Mouse (Mus musculus): ENCODE results near the gene Ndufa1. TPM values are rescaled to one million over a fixed set of nuclear protein-coding genes. Genes with fewer than 3 reads are reported as not detected.
"Not testable (repeated sequence)": the region's sequence is repeated elsewhere in the genome, so short reads cannot be mapped to it uniquely, and the experiment has no call there.

Ndufa1 gene
- 271 and 282 TPM in 2 replicates for polyA plus RNA-seq (2012; rRNA removed)
- 430 and 487 TPM in 2 replicates for polyA plus RNA-seq (2014; fragmentation: Nextera tagmentation; extraction: Ambion mirVana)

- peak within 1 kb of the TSS; percentile 50 for H3K4me3 ChIP-seq (replicated peaks; ENCODE audit: low read length)
- H3K9ac ChIP-seq (ENCODE audit: low read depth, low read length, severe bottlenecking): peak within 1 kb of the TSS; percentile 58
- H3K27me3 ChIP-seq (ENCODE audit: control insufficient read depth, insufficient read depth, low read length): no peaks in the 10 kb centered on the region
- DNase-seq (ENCODE audit: low spot score) (peak; percentile 71), ATAC-seq (ENCODE audit: low FRiP score, low read depth) (peak; percentile 90)
- no peaks in the 10 kb centered on the region for H3K4me1 ChIP-seq (ENCODE audit: control insufficient read depth, insufficient read depth, low read length)
- no peak for TF ChIP-seq POLR2A (IDR thresholded peaks at IDR 0.05; ENCODE audit: borderline replicate concordance, extremely low read depth, insufficient read depth, insufficient read length)
- H3K9me3 ChIP-seq (ENCODE audit: control insufficient read depth, low read length): no peaks in the 10 kb centered on the region
- H3K4me2 ChIP-seq (replicated peaks; ENCODE audit: low read depth, low read length, severe bottlenecking): peak within 1 kb of the TSS; percentile 51
- 29% methylated on average over 59 of the region's 63 CpGs for WGBS
- H3K27ac ChIP-seq (replicated peaks; ENCODE audit: low read depth, low read length): no peak within 1 kb of the TSS; the same call in 1 of the 2 replicates
- no peaks in the 10 kb centered on the region; the same call in 1 of the 2 replicates for H3K36me3 ChIP-seq (ENCODE audit: control insufficient read depth, insufficient read depth, low read length)
Observed at GRCm38 (mm10) chrX:37191105-37191743, at the start of gene Ndufa1, which contains the start of gene Rnf113a1. Gene Ndufa1, minus strand, starts transcription at chrX:37191163. Gene Rnf113a1, plus strand, starts transcription at chrX:37191245.

- not testable (repeated sequence) for DNase-seq (ENCODE audit: low spot score); H3K4me3 ChIP-seq (replicated peaks; ENCODE audit: low read length); H3K9me3 ChIP-seq (ENCODE audit: control insufficient read depth, low read length); H3K9ac ChIP-seq (ENCODE audit: low read depth, low read length, severe bottlenecking); H3K27ac ChIP-seq (replicated peaks; ENCODE audit: low read depth, low read length); ATAC-seq (ENCODE audit: low FRiP score, low read depth); H3K4me1 ChIP-seq (ENCODE audit: control insufficient read depth, insufficient read depth, low read length); H3K27me3 ChIP-seq (ENCODE audit: control insufficient read depth, insufficient read depth, low read length); H3K36me3 ChIP-seq (ENCODE audit: control insufficient read depth, insufficient read depth, low read length); H3K4me2 ChIP-seq (replicated peaks; ENCODE audit: low read depth, low read length, severe bottlenecking)
- WGBS: 72% methylated on average over 1 of the region's 1 CpGs
Observed at GRCm38 (mm10) chrX:37222158-37222557, 31.2 kb upstream of the Ndufa1 start, which contains the start of gene Rhox1. Gene Rhox1, minus strand, starts transcription at chrX:37222258.

GRCm38 (mm10) chrX:37210941-37211340, 20.0 kb upstream of the Ndufa1 start, which contains the start of gene Gm9:
Gene Gm9, minus strand, starts transcription at chrX:37211041.
- no peak within 1 kb of the TSS for H3K27ac ChIP-seq (replicated peaks; ENCODE audit: low read depth, low read length)
- H3K9ac ChIP-seq (ENCODE audit: low read depth, low read length, severe bottlenecking): no peak within 1 kb of the TSS
- no peak for DNase-seq (ENCODE audit: low spot score)
- H3K4me1 ChIP-seq (ENCODE audit: control insufficient read depth, insufficient read depth, low read length): no peaks in the 10 kb centered on the region
- no peak within 1 kb of the TSS for H3K4me2 ChIP-seq (replicated peaks; ENCODE audit: low read depth, low read length, severe bottlenecking)
- H3K4me3 ChIP-seq (replicated peaks; ENCODE audit: low read length): no peak within 1 kb of the TSS
- TF ChIP-seq POLR2A (IDR thresholded peaks at IDR 0.05; ENCODE audit: borderline replicate concordance, extremely low read depth, insufficient read depth, insufficient read length): no peak
- ATAC-seq (ENCODE audit: low FRiP score, low read depth): no peak
- H3K27me3 ChIP-seq (ENCODE audit: control insufficient read depth, insufficient read depth, low read length): no peaks in the 10 kb centered on the region
- H3K9me3 ChIP-seq (ENCODE audit: control insufficient read depth, low read length): no peaks in the 10 kb centered on the region
- 86% methylated on average over 10 of the region's 10 CpGs for WGBS
- no peaks in the 10 kb centered on the region for H3K36me3 ChIP-seq (ENCODE audit: control insufficient read depth, insufficient read depth, low read length)

- Histone ChIP-seq H3K36me3 (ENCODE audit: control insufficient read depth, insufficient read depth, low read length) (no peaks in the 10 kb centered on the region), H3K9me3 (ENCODE audit: control insufficient read depth, low read length) (no peaks in the 10 kb centered on the region), H3K4me2 (replicated peaks; ENCODE audit: low read depth, low read length, severe bottlenecking) (no peak overlapping the region), H3K4me3 (replicated peaks; ENCODE audit: low read length) (no peak overlapping the region), H3K9ac (ENCODE audit: low read depth, low read length, severe bottlenecking) (no peak overlapping the region), H3K27me3 (ENCODE audit: control insufficient read depth, insufficient read depth, low read length) (no peaks in the 10 kb centered on the region), H3K4me1 (ENCODE audit: control insufficient read depth, insufficient read depth, low read length) (no peaks in the 10 kb centered on the region), H3K27ac (replicated peaks; ENCODE audit: low read depth, low read length) (no peak overlapping the region)
- no peak for TF ChIP-seq POLR2A (IDR thresholded peaks at IDR 0.05; ENCODE audit: borderline replicate concordance, extremely low read depth, insufficient read depth, insufficient read length)
- ATAC-seq (ENCODE audit: low FRiP score, low read depth) (no peak), DNase-seq (ENCODE audit: low spot score) (no peak)
- 54% methylated on average over 8 of the region's 8 CpGs for WGBS
Observed at GRCm38 (mm10) chrX:37198676-37199075, 7.7 kb upstream of the Ndufa1 start.

GRCm38 (mm10) chrX:37191744-37192379, 899 bp upstream of the Ndufa1 start:
- H3K4me2 ChIP-seq (replicated peaks; ENCODE audit: low read depth, low read length, severe bottlenecking): peak overlapping the region; percentile 51
- H3K9ac ChIP-seq (ENCODE audit: low read depth, low read length, severe bottlenecking): peak overlapping the region; percentile 58
- no peak for DNase-seq (ENCODE audit: low spot score)
- no peaks in the 10 kb centered on the region for H3K27me3 ChIP-seq (ENCODE audit: control insufficient read depth, insufficient read depth, low read length)
- no peak for ATAC-seq (ENCODE audit: low FRiP score, low read depth)
- H3K4me3 ChIP-seq (replicated peaks; ENCODE audit: low read length): peak overlapping the region; percentile 50
- no peaks in the 10 kb centered on the region for H3K9me3 ChIP-seq (ENCODE audit: control insufficient read depth, low read length)
- TF ChIP-seq POLR2A (IDR thresholded peaks at IDR 0.05; ENCODE audit: borderline replicate concordance, extremely low read depth, insufficient read depth, insufficient read length): no peak
- H3K36me3 ChIP-seq (ENCODE audit: control insufficient read depth, insufficient read depth, low read length): no peaks in the 10 kb centered on the region; the same call in 1 of the 2 replicates
- H3K4me1 ChIP-seq (ENCODE audit: control insufficient read depth, insufficient read depth, low read length): no peaks in the 10 kb centered on the region
- 36% methylated on average over 28 of the region's 28 CpGs for WGBS
- no peak overlapping the region; the same call in 1 of the 2 replicates for H3K27ac ChIP-seq (replicated peaks; ENCODE audit: low read depth, low read length)

Data from limb, embryonic 14.5 days (tissue).